Comparison of ENCODE assay signal across 8 mouse cellular contexts in the genomic region with DNA sequence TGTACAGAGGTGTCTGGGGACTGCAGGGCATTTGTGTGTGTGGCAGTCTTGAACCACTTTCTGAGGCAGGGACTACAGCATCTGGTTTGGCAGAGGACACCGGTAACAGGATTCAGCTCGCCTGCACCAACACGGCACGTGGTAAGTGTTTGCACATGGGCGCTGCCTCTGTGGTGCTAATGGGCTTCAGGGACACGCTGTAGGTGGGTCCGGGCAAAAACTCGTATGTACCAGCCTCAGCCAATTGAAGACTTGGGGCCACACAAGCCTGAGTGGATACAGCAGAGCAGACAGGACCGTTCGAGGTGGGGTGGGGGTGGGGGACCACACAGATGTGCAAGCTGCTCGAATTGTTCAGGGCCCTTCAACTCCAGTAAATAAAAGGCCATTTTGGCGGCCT.
"Had no signal": no experiment of that assay in that cellular context is flagged by ENCODE, and none has a peak within 500 bp of the region (broad histone marks: within the 10 kb centered on the region; RNA-seq: fewer than 3 reads in every experiment).

No protein-coding gene starts in this region.

- H3K36me3 ChIP-seq: lung, embryonic 15.5 days; neural tube, embryonic 12.5 days had no signal

- ATAC-seq: intestine, embryonic 16.5 days had no signal

- DNase-seq: kidney, adult 8-10 months; kidney, postnatal 36 days; midbrain, embryonic 14.5 days had no signal

- H3K9me3 ChIP-seq: lung, embryonic 15.5 days; neural tube, embryonic 12.5 days had no signal

- H3K27ac ChIP-seq: lung, embryonic 15.5 days; neural tube, embryonic 12.5 days; stomach, postnatal 0 days had no signal

- H3K27me3 ChIP-seq: lung, embryonic 15.5 days; neural tube, embryonic 12.5 days had no signal

- H3K9ac ChIP-seq: lung, embryonic 15.5 days; neural tube, embryonic 12.5 days had no signal

- H3K4me3 ChIP-seq: lung, embryonic 15.5 days; neural tube, embryonic 12.5 days had no signal

- H3K4me2 ChIP-seq: liver, embryonic 11.5 days; lung, embryonic 15.5 days; neural tube, embryonic 12.5 days had no signal
